Mouse (Mus musculus): ENCODE data around the gene Nacad. TPM values are rescaled to one million over a fixed set of nuclear protein-coding genes. Genes with fewer than 3 reads are reported as not detected.

Gene Nacad
- total and polyA plus RNA-seq, 3 experiments = 0.13 to 0.34 TPM; not detected in 1

GRCm38 (mm10) chr11:6626388-6626772 lies 20.5 kb upstream of the Nacad start:
- peak overlapping the region; percentile 60 to 86 (median 81) for H3K4me3 ChIP-seq (replicated peaks in 1 of 3; ENCODE audit: low read depth in 2 of 3, low read length in 2 of 3, poor library complexity in 1 of 3)
- no peak for DNase-seq (ENCODE audit: extremely low read depth)
- in situ Hi-C loops (cut with MboI; ENCODE audit: low pct_ligation_motif_present, low pct_unique_long_range_greater_than_20kb, low sequenced_read_pairs) = no loop called here
- H3K79me2 ChIP-seq (replicated peaks; ENCODE audit: control insufficient read depth, extremely low read depth, insufficient read depth, poor library complexity, severe bottlenecking) = peaks cover 43% of the 10 kb centered on the region
- peaks cover 23 to 35% of the 10 kb centered on the region in 2 experiments for H3K36me3 ChIP-seq (replicated peaks in 1 of 2; ENCODE audit: control insufficient read depth in 1 of 2, insufficient read depth in 1 of 2, low read length in 1 of 2)
- H3K9me3 ChIP-seq (replicated peaks; ENCODE audit: low read length) = peaks cover 3% of the 10 kb centered on the region
- dilution Hi-C loops (cut with MboI; ENCODE audit: extremely low pct_ligation_motif_present, extremely low pct_unique_long_range_greater_than_20kb, low sequenced_read_pairs) = no loop called here
- H3K4me1 ChIP-seq (ENCODE audit: control insufficient read depth in 1 of 2, insufficient read depth in 2 of 2) = peaks cover 15 to 41% of the 10 kb centered on the region in 2 experiments
- TF ChIP-seq ZMIZ1 (IDR thresholded peaks at IDR 0.05; ENCODE audit: low read depth, low read length) (no peak), CHD2 (IDR thresholded peaks at IDR 0.05; ENCODE audit: low read length) (0 out of 2 replicates have a peak, but pooled peaks have one; percentile 0), JUN (IDR thresholded peaks at IDR 0.05; ENCODE audit: insufficient read depth, low read depth, low read length) (no peak), CHD1 (IDR thresholded peaks at IDR 0.05; ENCODE audit: low read depth, low read length) (peak; percentile 87; the same call in 1 of the 2 replicates), JUND (conservative IDR thresholded peaks at IDR 0.05; ENCODE audit: low read depth, low read length) (no peak)
- no peaks in the 10 kb centered on the region for H3K27me3 ChIP-seq (replicated peaks)
- peak overlapping the region; percentile 83 for H3K9ac ChIP-seq (ENCODE audit: insufficient read depth, low read depth)
- peak overlapping the region; percentile 69 for H3K27ac ChIP-seq (ENCODE audit: insufficient read depth, low read depth)
- H3K4me2 ChIP-seq (ENCODE audit: insufficient read depth, low read depth, poor library complexity, severe bottlenecking) = peak overlapping the region; percentile 86

GRCm38 (mm10) chr11:6625478-6626387 lies 19.9 kb upstream of the Nacad start, which contains the start of gene Tbrg4:
Tbrg4 (minus strand) TSS chr11:6626067.
- dilution Hi-C loops (cut with MboI; ENCODE audit: extremely low pct_ligation_motif_present, extremely low pct_unique_long_range_greater_than_20kb, low sequenced_read_pairs) (no loop called here), in situ Hi-C loops (cut with MboI; ENCODE audit: low pct_ligation_motif_present, low pct_unique_long_range_greater_than_20kb, low sequenced_read_pairs) (no loop called here)
- Histone ChIP-seq H3K27ac (ENCODE audit: insufficient read depth, low read depth) (peak within 1 kb of the TSS; percentile 69), H3K4me1 (ENCODE audit: control insufficient read depth in 1 of 2, insufficient read depth in 2 of 2) (peaks cover 15 to 42% of the 10 kb centered on the region in 2 experiments), H3K79me2 (replicated peaks; ENCODE audit: control insufficient read depth, extremely low read depth, insufficient read depth, poor library complexity, severe bottlenecking) (peaks cover 45% of the 10 kb centered on the region), H3K9ac (ENCODE audit: insufficient read depth, low read depth) (peak within 1 kb of the TSS; percentile 83), H3K4me3 (replicated peaks in 1 of 3; ENCODE audit: low read depth in 2 of 3, low read length in 2 of 3, poor library complexity in 1 of 3) (peak within 1 kb of the TSS; percentile 60 to 86 (median 81)), H3K36me3 (replicated peaks in 1 of 2; ENCODE audit: control insufficient read depth in 1 of 2, insufficient read depth in 1 of 2, low read length in 1 of 2) (peaks cover 30 to 41% of the 10 kb centered on the region in 2 experiments), H3K4me2 (ENCODE audit: insufficient read depth, low read depth, poor library complexity, severe bottlenecking) (peak within 1 kb of the TSS; percentile 86), H3K27me3 (replicated peaks) (no peaks in the 10 kb centered on the region), H3K9me3 (replicated peaks; ENCODE audit: low read length) (no peaks in the 10 kb centered on the region)
- peak; percentile 97 for DNase-seq (ENCODE audit: extremely low read depth)
- TF ChIP-seq MAFK (IDR thresholded peaks at IDR 0.05; ENCODE audit: insufficient replicate concordance, low read length) = no peak
- TF ChIP-seq JUN (IDR thresholded peaks at IDR 0.05; ENCODE audit: insufficient read depth, low read depth, low read length) = 0 out of 2 replicates have a peak, but pooled peaks have one; percentile 11
- peak; percentile 95 for TF ChIP-seq NELFE (IDR thresholded peaks at IDR 0.05; ENCODE audit: low read depth, low read length)
- TF ChIP-seq UBTF (IDR thresholded peaks at IDR 0.05; ENCODE audit: low read depth, low read length) = 0 out of 2 replicates have a peak, but pooled peaks have one; percentile 25
- TF ChIP-seq NRF1 (IDR thresholded peaks at IDR 0.05; ENCODE audit: low read depth, low read length) = peak; percentile 88
- no peak for TF ChIP-seq SMC3 (IDR thresholded peaks at IDR 0.05; ENCODE audit: low read depth, low read length)
- TF ChIP-seq HCFC1 (IDR thresholded peaks at IDR 0.05; ENCODE audit: low read depth, low read length) = peak; percentile 95
- peak; percentile 99 for TF ChIP-seq MXI1 (IDR thresholded peaks at IDR 0.05; ENCODE audit: low read depth, low read length)
- TF ChIP-seq GABPA (IDR thresholded peaks at IDR 0.05; ENCODE audit: insufficient replicate concordance, low read depth, low read length) = peak; percentile 45; the same call in 1 of the 2 replicates
- TF ChIP-seq PAX5 (IDR thresholded peaks at IDR 0.05; ENCODE audit: low read length) = no peak
- peak; percentile 65; the same call in 1 of the 2 replicates for TF ChIP-seq MAZ (IDR thresholded peaks at IDR 0.05; ENCODE audit: low read depth, low read length)
- no peak for TF ChIP-seq RAD21 (IDR thresholded peaks at IDR 0.05; ENCODE audit: low read depth, low read length)
- TF ChIP-seq CHD1 (IDR thresholded peaks at IDR 0.05; ENCODE audit: low read depth, low read length) = peak; percentile 43
- peak; percentile 92 for TF ChIP-seq ZMIZ1 (IDR thresholded peaks at IDR 0.05; ENCODE audit: low read depth, low read length)
- TF ChIP-seq BHLHE40 (IDR thresholded peaks at IDR 0.05; ENCODE audit: low read depth, low read length) = no peak
- peak; percentile 93 for TF ChIP-seq TCF12 (IDR thresholded peaks at IDR 0.05; ENCODE audit: low read depth, low read length)
- TF ChIP-seq JUND (conservative IDR thresholded peaks at IDR 0.05; ENCODE audit: low read depth, low read length) = no peak
- TF ChIP-seq ZKSCAN1 (IDR thresholded peaks at IDR 0.05; ENCODE audit: borderline replicate concordance, low read depth, low read length) = no peak
- peak; percentile 35; the same call in 1 of the 2 replicates for TF ChIP-seq CHD2 (IDR thresholded peaks at IDR 0.05; ENCODE audit: low read length)
- TF ChIP-seq KAT2A (IDR thresholded peaks at IDR 0.05; ENCODE audit: insufficient replicate concordance, low read length) = peak; percentile 93; the same call in 1 of the 2 replicates
- no peak for TF ChIP-seq ZC3H11A (IDR thresholded peaks at IDR 0.05; ENCODE audit: low read depth, low read length)
- no peak for TF ChIP-seq EP300 (IDR thresholded peaks at IDR 0.05; ENCODE audit: low read length)
- TF ChIP-seq IRF4 (IDR thresholded peaks at IDR 0.05; ENCODE audit: low read depth, low read length) = peak; percentile 72; the same call in 1 of the 2 replicates
- TF ChIP-seq USF2 (conservative IDR thresholded peaks at IDR 0.05; ENCODE audit: low read depth, low read length) = no peak
- peak; percentile 95 for TF ChIP-seq POLR2A (IDR thresholded peaks at IDR 0.05; ENCODE audit: low read depth, low read length)
- no peak; the same call in none of the 2 replicates for TF ChIP-seq ETS1 (conservative IDR thresholded peaks at IDR 0.05; ENCODE audit: low read depth, low read length)
- peak; percentile 82 for TF ChIP-seq ZNF384 (IDR thresholded peaks at IDR 0.05; ENCODE audit: low read depth, low read length)
- peak; percentile 56 for TF ChIP-seq MEF2A (IDR thresholded peaks at IDR 0.05; ENCODE audit: borderline replicate concordance, low read depth, low read length)
